Mouse (Mus musculus): ENCODE data around the gene Aig1. TPM values are rescaled to one million over a fixed set of nuclear protein-coding genes. Genes with fewer than 3 reads are reported as not detected.

Gene Aig1
- polyA plus RNA-seq, 2 experiments = 6.6 to 14.3 TPM

DNA sequence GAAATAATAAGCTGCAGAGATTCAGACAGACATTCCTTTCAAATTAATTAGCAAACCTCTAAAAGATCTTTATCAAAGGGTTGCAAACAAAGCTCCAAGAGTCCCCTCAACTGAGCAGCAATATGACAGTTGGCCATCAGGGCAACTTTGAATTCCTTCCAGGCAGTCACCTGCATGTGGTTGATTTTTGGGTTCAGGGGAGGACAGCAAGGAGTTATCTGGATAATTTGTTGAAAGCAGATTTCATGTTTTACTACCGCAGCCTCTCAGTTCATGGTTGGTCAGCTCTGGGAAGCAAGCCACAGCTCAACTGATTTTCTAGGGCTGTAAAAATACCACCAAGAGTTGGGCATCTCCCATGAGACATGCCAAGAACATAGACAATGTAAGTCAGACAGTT lies 98.1 kb downstream of the Aig1 start:
- H3K9ac ChIP-seq (replicated peaks) = no peak overlapping the region
- H3K4me3 ChIP-seq (ENCODE audit: insufficient read depth in 1 of 2, low read depth in 2 of 2, low read length in 2 of 2) = no peak overlapping the region
- whole genome bisulfite sequencing (ENCODE audit: insufficient replicate concordance) = 73% methylated on average over 1 of the region's 1 CpGs
- no peaks in the 10 kb centered on the region for H3K27me3 ChIP-seq (ENCODE audit: control insufficient read depth, insufficient read depth, low read length)
- no peaks in the 10 kb centered on the region for H3K4me1 ChIP-seq (replicated peaks; ENCODE audit: control insufficient read depth in 2 of 2, insufficient read depth in 2 of 2, low read length in 1 of 2)
- DNase-seq (ENCODE audit: low read depth in 3 of 3, low spot score in 3 of 3) = no peak
- no peaks in the 10 kb centered on the region for H3K9me3 ChIP-seq (ENCODE audit: control insufficient read depth, low read length)
- H3K36me3 ChIP-seq (replicated peaks; ENCODE audit: control insufficient read depth, insufficient read depth, low read depth) = no peaks in the 10 kb centered on the region
- TF ChIP-seq EP300 (IDR thresholded peaks at IDR 0.05; ENCODE audit: low read depth) (no peak), CTCF (IDR thresholded peaks at IDR 0.05; ENCODE audit: low read depth) (no peak)
- H3K4me2 ChIP-seq (ENCODE audit: low read depth) = no peak overlapping the region
- ATAC-seq (ENCODE audit: insufficient read depth) = no peak
- H3K27ac ChIP-seq = no peak overlapping the region

- 60% methylated on average over 2 of the region's 2 CpGs for WGBS (ENCODE audit: insufficient replicate concordance)
- Histone ChIP-seq H3K36me3 (replicated peaks; ENCODE audit: control insufficient read depth, insufficient read depth, low read depth) (no peaks in the 10 kb centered on the region), H3K27me3 (ENCODE audit: control insufficient read depth, insufficient read depth, low read length) (no peaks in the 10 kb centered on the region), H3K9me3 (ENCODE audit: control insufficient read depth, low read length) (no peaks in the 10 kb centered on the region), H3K4me2 (ENCODE audit: low read depth) (no peak overlapping the region), H3K4me1 (replicated peaks; ENCODE audit: control insufficient read depth in 2 of 2, insufficient read depth in 2 of 2, low read length in 1 of 2) (no peaks in the 10 kb centered on the region), H3K9ac (replicated peaks) (no peak overlapping the region), H3K4me3 (ENCODE audit: insufficient read depth in 1 of 2, low read depth in 2 of 2, low read length in 2 of 2) (no peak overlapping the region), H3K27ac (no peak overlapping the region)
- TF ChIP-seq EP300 (IDR thresholded peaks at IDR 0.05; ENCODE audit: low read depth) = no peak
- TF ChIP-seq CTCF (IDR thresholded peaks at IDR 0.05; ENCODE audit: low read depth) = no peak
- ATAC-seq (ENCODE audit: insufficient read depth) (no peak), DNase-seq (ENCODE audit: low read depth in 3 of 3, low spot score in 3 of 3) (no peak)
Observed at GRCm38 (mm10) chr10:13769789-13770188, 99.0 kb downstream of the Aig1 start.

DNA sequence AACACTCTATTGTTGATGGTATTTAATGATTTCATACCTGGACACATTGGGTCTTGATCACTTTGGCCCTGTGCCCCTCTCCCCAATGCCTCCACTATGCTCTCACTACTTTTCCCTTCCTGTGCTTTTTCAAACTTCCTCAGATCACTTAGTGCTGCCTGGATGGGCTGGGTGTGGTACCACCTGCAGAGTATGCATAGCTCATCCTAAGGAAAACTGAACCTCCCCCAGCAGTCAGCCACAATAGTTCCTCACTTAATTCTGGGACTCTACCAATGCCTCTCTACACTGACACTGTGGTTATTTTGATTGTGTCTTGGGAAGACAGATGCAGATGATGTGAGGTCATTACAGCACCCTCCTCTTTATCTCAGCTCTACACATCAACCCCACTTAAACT lies 99.9 kb downstream of the Aig1 start:
- Histone ChIP-seq H3K4me3 (ENCODE audit: insufficient read depth in 1 of 2, low read depth in 2 of 2, low read length in 2 of 2) (no peak overlapping the region), H3K4me1 (replicated peaks; ENCODE audit: control insufficient read depth in 2 of 2, insufficient read depth in 2 of 2, low read length in 1 of 2) (no peaks in the 10 kb centered on the region), H3K27me3 (ENCODE audit: control insufficient read depth, insufficient read depth, low read length) (no peaks in the 10 kb centered on the region), H3K27ac (no peak overlapping the region), H3K4me2 (ENCODE audit: low read depth) (no peak overlapping the region), H3K9me3 (ENCODE audit: control insufficient read depth, low read length) (no peaks in the 10 kb centered on the region), H3K36me3 (replicated peaks; ENCODE audit: control insufficient read depth, insufficient read depth, low read depth) (no peaks in the 10 kb centered on the region), H3K9ac (replicated peaks) (no peak overlapping the region)
- TF ChIP-seq CTCF (IDR thresholded peaks at IDR 0.05; ENCODE audit: low read depth) (no peak), EP300 (IDR thresholded peaks at IDR 0.05; ENCODE audit: low read depth) (no peak)
- ATAC-seq (ENCODE audit: insufficient read depth) (no peak), DNase-seq (ENCODE audit: low read depth in 3 of 3, low spot score in 3 of 3) (no peak)

- WGBS (ENCODE audit: insufficient replicate concordance) = 69% methylated on average over 6 of the region's 6 CpGs
- no peak overlapping the region for H3K4me2 ChIP-seq (ENCODE audit: low read depth)
- no peak overlapping the region for H3K9ac ChIP-seq (replicated peaks)
- H3K27ac ChIP-seq = no peak overlapping the region
- no peaks in the 10 kb centered on the region for H3K27me3 ChIP-seq (ENCODE audit: control insufficient read depth, insufficient read depth, low read length)
- TF ChIP-seq CTCF (IDR thresholded peaks at IDR 0.05; ENCODE audit: low read depth) = no peak
- TF ChIP-seq EP300 (IDR thresholded peaks at IDR 0.05; ENCODE audit: low read depth) = no peak
- no peak overlapping the region for H3K4me3 ChIP-seq (ENCODE audit: insufficient read depth in 1 of 2, low read depth in 2 of 2, low read length in 2 of 2)
- H3K4me1 ChIP-seq (replicated peaks; ENCODE audit: control insufficient read depth in 2 of 2, insufficient read depth in 2 of 2, low read length in 1 of 2) = 0 out of 4 replicates have a peak, but pooled peaks cover 0 to 4% of the 10 kb centered on the region in 2 experiments
- no peak for DNase-seq (ENCODE audit: low read depth in 3 of 3, low spot score in 3 of 3)
- no peak for ATAC-seq (ENCODE audit: insufficient read depth)
- no peaks in the 10 kb centered on the region for H3K9me3 ChIP-seq (ENCODE audit: control insufficient read depth, low read length)
- no peaks in the 10 kb centered on the region for H3K36me3 ChIP-seq (replicated peaks; ENCODE audit: control insufficient read depth, insufficient read depth, low read depth)
Observed at GRCm38 (mm10) chr10:13767076-13767475, 101.7 kb downstream of the Aig1 start.

DNA sequence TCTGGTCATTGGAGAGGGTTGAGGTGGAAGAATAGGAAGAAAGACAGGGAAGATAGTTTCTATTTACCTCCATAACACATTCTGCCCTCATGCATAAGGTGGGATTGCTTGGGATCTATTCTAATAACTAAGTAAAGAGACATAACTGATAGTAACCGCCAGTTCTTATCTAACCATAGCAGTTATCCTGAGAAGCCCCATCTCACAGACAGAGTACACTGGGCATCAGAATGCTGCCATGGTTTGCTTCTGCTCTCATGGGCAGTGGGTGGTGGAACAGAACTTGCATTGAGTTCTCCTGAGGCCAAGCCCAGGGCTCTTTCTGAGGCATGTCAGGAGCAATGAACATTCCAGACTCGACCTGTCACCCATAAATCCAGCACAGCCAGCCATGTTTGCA lies 105.6 kb downstream of the Aig1 start:
- no peak for ATAC-seq (ENCODE audit: insufficient read depth)

More for the DNA sequence above, 105.6 kb downstream of the Aig1 start:
- WGBS (ENCODE audit: insufficient replicate concordance) = 35% methylated on average over 2 of the region's 2 CpGs
- H3K27ac ChIP-seq = no peak overlapping the region
- H3K36me3 ChIP-seq (replicated peaks; ENCODE audit: control insufficient read depth, insufficient read depth, low read depth) = no peaks in the 10 kb centered on the region
- no peak for TF ChIP-seq CTCF (IDR thresholded peaks at IDR 0.05; ENCODE audit: low read depth)
- no peak for TF ChIP-seq EP300 (IDR thresholded peaks at IDR 0.05; ENCODE audit: low read depth)
- H3K4me2 ChIP-seq (ENCODE audit: low read depth) = no peak overlapping the region
- H3K27me3 ChIP-seq (ENCODE audit: control insufficient read depth, insufficient read depth, low read length) = no peaks in the 10 kb centered on the region
- no peak for DNase-seq (ENCODE audit: low read depth in 3 of 3, low spot score in 3 of 3)
- 0 out of 4 replicates have a peak, but pooled peaks cover 0 to 4% of the 10 kb centered on the region in 2 experiments for H3K4me1 ChIP-seq (replicated peaks; ENCODE audit: control insufficient read depth in 2 of 2, insufficient read depth in 2 of 2, low read length in 1 of 2)
- H3K9ac ChIP-seq (replicated peaks) = no peak overlapping the region
- no peaks in the 10 kb centered on the region for H3K9me3 ChIP-seq (ENCODE audit: control insufficient read depth, low read length)
- H3K4me3 ChIP-seq (ENCODE audit: insufficient read depth in 1 of 2, low read depth in 2 of 2, low read length in 2 of 2) = no peak overlapping the region

Data from liver, embryonic 14.5 days (tissue).